Mouse (Mus musculus) macrophage (primary cell): ENCODE measurements at regions not wholly inside any gene's neighbourhood (a gene's known extent, or its start where the extent isn't known, plus 50 kb on each side); places are given as distances from the start of the nearest gene placed in this dataset.
"Not testable (repeated sequence)": the region's sequence is repeated elsewhere in the genome, so short reads cannot be mapped to it uniquely, and the experiment has no call there.

ENCODE experiments used
- H3K27ac ChIP-seq: fragments of 350-480 bp; formaldehyde crosslinking; 2 replicates; pipeline ENCODE4 v1.9.0; 2021
- H3K36me3 ChIP-seq: fragments of 350-480 bp; formaldehyde crosslinking; 2 replicates; pipeline ENCODE4 v1.9.0; 2021; ENCODE audit errors: inconsistent target
- H3K4me3 ChIP-seq: fragments of 350-480 bp; formaldehyde crosslinking; 2 replicates; pipeline ENCODE4 v1.9.0; 2021; ENCODE audit errors: inconsistent target
- H3K79me2 ChIP-seq: fragments of 350-480 bp; formaldehyde crosslinking; 2 replicates; pipeline ENCODE4 v1.9.0; 2021; ENCODE audit errors: inconsistent target
- WGBS: methylation state at CpG from one replicate; pipeline ENCODE4 v1.1.7; 2026; ENCODE audit warnings: inconsistent platforms; ENCODE audit not compliant: missing documents; 5-methylcytosine and 5-hydroxymethylcytosine counted together

DNA sequence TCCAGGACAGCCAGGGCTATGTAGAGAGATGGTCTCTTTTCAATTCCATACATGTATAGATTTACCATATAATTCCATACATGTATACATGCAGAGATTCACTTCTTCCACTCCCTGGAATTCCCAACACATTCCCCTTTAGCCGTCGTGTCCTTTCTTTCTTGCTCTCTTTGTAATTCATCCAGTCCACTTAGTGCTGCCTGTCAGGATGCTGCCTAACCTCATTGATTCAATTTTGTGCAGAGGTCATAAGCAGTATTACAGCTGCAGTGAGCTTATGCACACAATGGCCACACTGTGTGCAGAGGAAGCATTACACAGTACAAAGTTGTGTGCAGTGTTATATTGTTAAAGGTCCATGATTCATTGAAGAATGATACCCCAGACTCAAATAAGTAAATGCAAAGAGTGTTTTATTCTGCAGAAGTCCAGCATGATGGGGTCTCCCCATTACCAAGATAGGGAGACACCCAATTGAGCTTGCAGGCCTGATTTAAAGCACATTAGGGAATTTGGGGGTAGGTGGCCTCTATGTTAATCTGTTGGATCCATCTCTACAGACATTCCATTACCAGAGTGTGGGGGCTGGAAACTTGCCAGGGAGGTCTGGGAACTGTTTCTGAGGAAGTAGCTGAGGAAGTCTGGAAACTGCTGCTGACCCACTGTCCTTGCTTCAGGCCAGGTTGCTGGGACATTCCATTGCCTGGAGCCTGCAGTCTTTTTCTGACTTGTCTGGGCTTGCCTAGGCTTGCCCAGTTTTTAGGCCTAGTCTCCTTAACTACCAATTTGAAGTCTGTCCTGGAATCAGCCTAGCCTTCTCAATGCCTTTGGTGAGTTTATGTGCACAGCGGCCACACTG lies 72.8 kb downstream of the Fam161a start:
- WGBS = 92% methylated on average over 3 of the region's 3 CpGs
- Histone ChIP-seq H3K79me2 (no peaks in the 10 kb centered on the region), H3K4me3 (no peak overlapping the region), H3K36me3 (no peaks in the 10 kb centered on the region), H3K27ac (0 out of 2 replicates have a peak overlapping the region, but pooled peaks have one; percentile 4)

DNA sequence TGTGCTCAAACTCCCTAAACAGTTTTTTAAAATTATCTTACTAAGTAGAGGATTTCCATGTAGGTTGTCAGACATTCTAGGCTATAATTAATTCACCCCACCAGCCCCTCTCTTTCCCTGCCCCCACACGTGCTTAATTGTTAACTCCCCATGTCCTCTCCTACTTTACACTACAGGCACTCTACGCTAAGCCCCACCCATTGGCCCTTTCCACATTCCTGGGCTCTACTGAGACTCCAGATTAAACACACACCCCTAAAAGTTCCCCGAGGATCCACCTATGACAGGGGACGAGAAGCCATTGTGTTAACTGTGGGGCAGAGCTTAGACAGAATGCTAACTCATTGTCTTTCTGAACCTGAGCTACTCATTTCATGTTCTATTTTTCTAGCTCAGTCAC lies 74.3 kb downstream of the Fam161a start:
- no peaks in the 10 kb centered on the region for H3K36me3 ChIP-seq
- no peak overlapping the region for H3K27ac ChIP-seq
- H3K4me3 ChIP-seq = no peak overlapping the region
- H3K79me2 ChIP-seq = no peaks in the 10 kb centered on the region
- WGBS = 83% methylated on average over 4 of the region's 4 CpGs

DNA sequence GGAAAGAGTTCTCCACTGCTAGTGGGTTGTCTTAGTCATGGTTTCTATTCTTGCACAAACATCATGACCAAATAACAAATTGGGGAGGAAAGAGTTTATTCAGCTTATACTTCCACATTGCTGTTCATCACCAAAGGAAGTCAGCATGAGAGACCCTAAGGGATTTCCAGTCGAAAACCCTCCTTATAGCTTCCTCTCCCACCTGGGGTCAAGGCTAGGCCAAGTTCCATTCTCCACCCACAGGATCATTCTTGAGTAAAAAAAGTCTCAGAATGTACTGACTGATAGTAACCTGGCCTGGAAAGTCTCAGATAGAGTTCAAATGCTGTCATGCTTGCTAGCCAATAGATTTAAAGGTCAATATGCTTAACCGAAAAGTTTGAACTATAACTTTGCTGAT lies 76.5 kb downstream of the Fam161a start:
- 79% methylated on average over 2 of the region's 2 CpGs for WGBS
- not testable (repeated sequence) for H3K4me3 ChIP-seq, H3K36me3 ChIP-seq, H3K79me2 ChIP-seq, H3K27ac ChIP-seq

DNA sequence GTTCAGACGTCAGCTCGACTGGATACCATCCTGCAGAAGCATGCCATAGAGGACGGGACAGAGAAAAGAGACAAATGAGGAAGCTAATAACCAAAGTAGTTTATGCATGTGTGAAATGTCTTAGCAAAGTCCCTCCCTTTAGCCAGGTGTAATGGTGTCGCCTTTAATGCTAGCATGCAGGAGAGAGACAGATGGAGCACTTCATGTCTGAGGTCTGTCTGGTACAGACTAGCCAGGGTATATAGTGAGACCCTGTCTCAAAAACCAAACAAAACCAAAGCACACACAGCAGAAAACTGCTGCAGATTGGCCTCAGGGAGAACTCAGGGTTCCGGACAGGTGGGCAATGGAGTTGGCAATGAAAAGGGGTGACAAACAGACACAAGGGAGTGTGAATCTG lies 88.0 kb downstream of the Fam161a start:
- Histone ChIP-seq H3K36me3 (no peaks in the 10 kb centered on the region), H3K4me3 (no peak overlapping the region), H3K27ac (no peak overlapping the region), H3K79me2 (no peaks in the 10 kb centered on the region)
- WGBS = 55% methylated on average over 5 of the region's 5 CpGs

- not testable (repeated sequence) for H3K4me3 ChIP-seq, H3K27ac ChIP-seq, H3K36me3 ChIP-seq, H3K79me2 ChIP-seq
- WGBS = 55% methylated on average over 1 of the region's 1 CpGs
Observed at GRCm38 (mm10) chr11:23095723-23096122, 88.4 kb downstream of the Fam161a start.

GRCm38 (mm10) chr11:23096451-23097222 lies 89.3 kb downstream of the Fam161a start:
- no peaks in the 10 kb centered on the region for H3K79me2 ChIP-seq
- WGBS = 73% methylated on average over 2 of the region's 2 CpGs
- H3K36me3 ChIP-seq = no peaks in the 10 kb centered on the region
- H3K4me3 ChIP-seq = no peak overlapping the region
- H3K27ac ChIP-seq = no peak overlapping the region

DNA sequence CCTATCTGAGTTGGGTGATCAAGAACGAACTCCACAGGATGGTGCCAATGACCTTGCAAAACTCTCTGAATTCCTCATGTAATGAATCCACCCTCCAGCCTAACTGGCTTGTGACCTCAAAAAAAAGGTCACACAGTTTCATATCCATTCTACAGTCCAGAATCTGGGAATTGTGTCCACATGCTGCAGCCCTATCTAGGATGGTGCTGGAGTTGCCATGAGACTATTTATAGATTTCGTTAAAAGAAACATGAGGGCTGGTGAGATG lies 89.8 kb downstream of the Fam161a start:
- no peak overlapping the region for H3K27ac ChIP-seq
- no peaks in the 10 kb centered on the region for H3K36me3 ChIP-seq
- H3K4me3 ChIP-seq = no peak overlapping the region
- H3K79me2 ChIP-seq = no peaks in the 10 kb centered on the region
- 91% methylated on average over 2 of the region's 2 CpGs for WGBS

GRCm38 (mm10) chr11:23114636-23115035 lies 107.3 kb downstream of the Fam161a start:
- no peaks in the 10 kb centered on the region for H3K79me2 ChIP-seq
- 92% methylated on average over 9 of the region's 9 CpGs for WGBS
- no peak overlapping the region for H3K27ac ChIP-seq
- no peaks in the 10 kb centered on the region for H3K36me3 ChIP-seq
- no peak overlapping the region for H3K4me3 ChIP-seq

GRCm38 (mm10) chr11:23120533-23121210 lies 113.3 kb downstream of the Fam161a start:
- H3K27ac ChIP-seq = no peak overlapping the region
- no peak overlapping the region for H3K4me3 ChIP-seq
- no peaks in the 10 kb centered on the region for H3K79me2 ChIP-seq
- 96% methylated on average over 11 of the region's 11 CpGs for WGBS
- H3K36me3 ChIP-seq = no peaks in the 10 kb centered on the region

- H3K79me2 ChIP-seq = no peaks in the 10 kb centered on the region
- 4% methylated on average over 21 of the region's 25 CpGs for WGBS
Observed at GRCm38 (mm10) chr11:23124198-23124951, 117.0 kb downstream of the Fam161a start.

GRCm38 (mm10) chr11:23131122-23131521 lies 123.8 kb downstream of the Fam161a start:
- 71% methylated on average over 1 of the region's 1 CpGs for WGBS

More at GRCm38 (mm10) chr11:23124198-23124951, 117.0 kb downstream of the Fam161a start:
- Histone ChIP-seq H3K4me3 (no peak overlapping the region; the same call in 1 of the 2 replicates), H3K27ac (no peak overlapping the region), H3K36me3 (no peaks in the 10 kb centered on the region)

DNA sequence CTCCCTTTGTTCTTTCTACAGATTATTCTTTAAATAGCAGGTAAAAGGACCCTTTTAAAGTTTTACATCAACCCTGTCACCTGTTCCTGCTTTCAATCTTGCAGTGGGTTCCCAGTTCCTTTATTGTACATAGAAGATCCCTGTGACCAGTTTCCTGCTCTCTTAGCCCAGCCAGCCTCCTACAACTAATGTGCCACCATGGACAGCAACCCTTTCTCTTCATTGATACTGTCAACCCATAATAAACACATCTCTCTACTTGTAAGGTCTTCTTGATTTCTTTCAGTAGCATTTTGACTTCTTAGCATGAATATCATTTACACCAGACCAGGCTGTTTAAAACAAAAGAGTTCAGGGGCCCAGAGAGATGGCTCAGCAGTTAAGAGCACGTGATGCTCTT lies 124.2 kb upstream of the Xpo1 start:
- no peak overlapping the region for H3K4me3 ChIP-seq
- WGBS = 83% methylated on average over 1 of the region's 1 CpGs

More at GRCm38 (mm10) chr11:23131122-23131521, 123.8 kb downstream of the Fam161a start:
- no peaks in the 10 kb centered on the region for H3K79me2 ChIP-seq
- H3K27ac ChIP-seq = no peak overlapping the region
- H3K4me3 ChIP-seq = no peak overlapping the region
- H3K36me3 ChIP-seq = no peaks in the 10 kb centered on the region

GRCm38 (mm10) chr11:23140429-23141099 lies 115.3 kb upstream of the Xpo1 start:
- 89% methylated on average over 6 of the region's 6 CpGs for WGBS
- Histone ChIP-seq H3K4me3 (no peak overlapping the region), H3K79me2 (no peaks in the 10 kb centered on the region), H3K36me3 (no peaks in the 10 kb centered on the region), H3K27ac (no peak overlapping the region)

More for the DNA sequence above, 124.2 kb upstream of the Xpo1 start:
- Histone ChIP-seq H3K27ac (no peak overlapping the region), H3K79me2 (no peaks in the 10 kb centered on the region), H3K36me3 (no peaks in the 10 kb centered on the region)
